Mouse (Mus musculus) G1E (cell line): ENCODE data around the gene Pou6f2.

Experiments
- CTCF ChIP-seq: IDR thresholded peaks from 2 replicates; pipeline ENCODE4 v1.5.1; 2012; ENCODE audit warnings: low read depth, low read length, inconsistent platforms, mixed read lengths
- GATA1 ChIP-seq: IDR thresholded peaks from 2 replicates; pipeline ENCODE4 v1.6.1; 2012; ENCODE audit warnings: borderline replicate concordance, low read length, inconsistent platforms, mixed read lengths
- TAL1 ChIP-seq: conservative IDR thresholded peaks from 2 replicates; pipeline ENCODE4 v1.6.1; 2012; ENCODE audit warnings: low read depth, low read length, inconsistent platforms, mixed read lengths

DNA sequence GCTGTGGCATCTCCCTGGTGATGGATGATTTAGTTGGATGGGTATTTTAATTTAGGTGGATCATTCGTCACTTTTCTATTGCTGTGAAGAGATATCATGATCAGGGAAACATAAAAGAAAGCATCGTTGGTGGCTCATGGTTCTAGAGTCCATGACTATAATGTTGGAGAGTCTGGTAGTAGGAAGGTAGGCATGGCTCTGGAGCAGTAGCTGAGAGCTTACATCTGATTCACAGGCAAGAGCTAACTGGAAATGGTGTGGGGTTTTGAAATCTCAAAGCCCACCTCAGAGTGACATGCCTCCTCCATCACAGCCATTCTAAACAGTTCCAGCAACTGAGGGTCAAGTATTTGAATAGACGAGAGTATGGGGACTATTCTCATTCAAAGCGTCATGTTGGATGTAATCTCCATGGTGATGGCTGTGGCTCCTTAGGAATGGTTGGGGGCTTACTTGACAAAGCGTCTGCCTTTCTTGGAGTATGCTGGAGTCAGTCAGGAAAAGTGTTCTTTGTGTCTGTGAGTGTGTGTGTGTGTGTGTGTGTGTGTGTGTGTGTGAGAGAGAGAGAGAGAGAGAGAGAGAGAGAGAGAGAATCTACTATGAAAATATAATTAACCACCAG, 115.0 kb downstream of the Pou6f2 start:
- TF ChIP-seq CTCF (no peak), GATA1 (no peak), TAL1 (no peak)
